Mouse (Mus musculus) neutrophil, adult 5-6 weeks (primary cell): ENCODE measurements around the gene Fn1. TPM values are rescaled to one million over a fixed set of nuclear protein-coding genes. Genes with fewer than 3 reads are reported as not detected.

Source experiments
- ATAC-seq: fragments of 151-379, 151-347 bp; 2 replicates; pipeline ENCODE4 v1.8.0; 2017; ENCODE audit warnings: mild to moderate bottlenecking, moderate TSS enrichment; ENCODE audit not compliant: insufficient number of reproducible peaks, poor library complexity, low FRiP score, severe bottlenecking; ENCODE audit errors: extremely low read depth
- total RNA-seq: library from RNA; stranded (forward); fragments of 200-1000 nt; gene quantifications from 2 replicates; pipeline ENCODE4 v1.2.3, GENCODE M21; 2017

The Fn1 gene
- total RNA-seq, result 30.2 and 40.0 TPM in 2 replicates

- ATAC-seq, result 0 out of 2 replicates have a peak, but pooled peaks have one; percentile 16
Observed at GRCm38 (mm10) chr1:71652551-71653399, at the start of gene Fn1. Gene Fn1, minus strand, starts transcription at chr1:71653200.

DNA sequence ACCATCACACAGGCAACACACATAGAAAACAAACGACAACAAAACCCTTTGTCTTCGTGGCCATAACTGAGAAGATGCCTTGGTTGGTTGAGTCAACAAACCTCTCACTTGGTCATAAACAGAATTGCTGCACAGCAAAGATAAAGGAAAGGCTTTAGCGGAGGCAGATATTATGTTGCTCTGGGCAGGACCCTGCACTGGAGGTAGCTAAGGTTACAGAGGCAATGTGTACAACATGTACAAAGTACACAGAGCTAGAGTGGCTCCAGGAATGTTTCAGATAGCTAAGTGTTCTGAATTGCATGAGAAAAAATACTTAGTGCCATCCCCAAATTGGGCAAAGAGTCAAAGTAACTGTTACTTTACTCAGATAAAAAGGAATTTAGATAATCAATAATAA lies 43.1 kb upstream of the Fn1 start:
- no peak for ATAC-seq

GRCm38 (mm10) chr1:71691472-71692277 lies 38.7 kb upstream of the Fn1 start:
- no peak for ATAC-seq

- no peak for ATAC-seq
Observed at GRCm38 (mm10) chr1:71688926-71689303, 35.9 kb upstream of the Fn1 start.

DNA sequence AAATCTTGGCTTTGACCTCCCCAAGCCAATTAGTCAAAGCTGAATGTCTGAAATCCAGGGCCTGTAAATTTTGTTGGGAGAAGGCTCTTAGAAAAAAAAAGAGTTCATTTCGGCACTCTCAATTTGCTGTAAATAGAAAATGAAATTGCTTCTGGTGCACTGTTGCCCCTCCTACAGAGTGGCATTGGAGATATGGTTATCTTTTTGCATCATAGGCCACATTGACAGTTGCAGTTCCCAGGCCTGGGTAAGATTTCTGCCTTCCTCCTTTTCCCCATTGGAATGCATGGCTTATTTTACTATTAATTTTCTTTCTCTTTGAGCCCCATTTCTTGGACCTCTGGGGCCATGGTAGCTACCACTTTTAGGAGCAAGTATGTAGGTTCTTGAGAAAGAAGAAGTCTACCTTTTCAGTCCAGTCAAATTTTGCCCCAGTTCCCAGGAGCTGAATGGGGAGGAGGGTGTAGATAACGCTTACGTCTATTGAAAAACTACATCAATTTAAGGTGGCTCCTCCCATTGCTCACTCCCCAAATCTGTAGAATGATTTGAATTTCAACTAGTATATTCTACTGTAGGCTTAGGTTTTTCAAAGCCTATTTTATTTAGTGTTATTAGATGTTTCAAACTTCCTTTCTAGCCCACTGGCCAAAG lies 35.4 kb upstream of the Fn1 start:
- no peak for ATAC-seq

GRCm38 (mm10) chr1:71686791-71687190 lies 33.8 kb upstream of the Fn1 start:
- ATAC-seq, result no peak

- ATAC-seq, result no peak
Observed at GRCm38 (mm10) chr1:71683736-71684135, 30.7 kb upstream of the Fn1 start.

GRCm38 (mm10) chr1:71682194-71682715 lies 29.3 kb upstream of the Fn1 start:
- no peak for ATAC-seq

DNA sequence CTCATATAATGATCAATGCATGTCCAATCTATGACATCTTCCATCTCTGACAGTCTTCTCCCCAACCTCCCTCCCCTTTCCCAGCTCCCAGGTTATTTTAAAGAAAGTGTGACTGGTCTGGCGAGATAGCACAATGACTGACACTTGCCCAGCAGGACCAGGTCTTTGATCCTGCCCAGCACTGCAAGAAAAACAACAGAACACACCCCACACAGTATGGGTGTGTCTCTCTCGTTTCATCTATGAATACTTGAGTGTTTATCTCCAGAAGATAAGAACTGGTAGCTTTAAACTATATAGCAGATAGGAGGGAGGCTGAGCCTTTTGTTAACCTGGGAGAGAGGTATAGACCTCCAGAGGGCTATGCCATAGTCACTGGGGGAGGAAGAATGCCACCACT lies 28.3 kb upstream of the Fn1 start:
- ATAC-seq, result no peak

DNA sequence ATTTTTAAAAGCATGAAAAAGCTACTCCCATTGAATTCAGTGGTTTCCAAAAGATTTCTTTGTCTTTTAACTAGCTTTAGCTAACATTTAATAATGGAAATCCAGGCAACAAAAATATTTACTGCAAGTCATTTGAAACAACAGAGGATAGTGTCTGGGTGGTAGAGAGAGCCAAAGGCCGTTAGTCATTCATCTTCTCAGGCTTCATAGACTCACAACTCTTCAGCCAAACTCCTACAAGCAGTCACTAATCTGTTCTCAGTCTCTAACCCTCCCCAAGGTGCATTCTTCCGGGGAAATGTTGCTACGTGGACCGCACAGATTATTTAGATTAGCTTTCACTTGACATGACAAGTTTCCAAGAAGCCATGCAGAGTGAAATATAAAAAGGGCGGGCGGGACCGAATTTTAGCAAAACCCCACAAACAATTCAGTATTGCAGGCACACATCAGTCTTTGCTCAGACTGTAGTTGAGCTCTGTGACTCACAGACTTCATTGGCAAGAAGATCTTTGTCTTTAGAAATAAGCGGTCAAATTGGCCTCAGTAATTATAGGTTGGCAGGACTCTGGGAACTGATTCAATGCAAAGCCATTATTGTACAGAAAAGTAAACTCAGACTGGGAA lies 27.2 kb upstream of the Fn1 start:
- ATAC-seq, result no peak

- ATAC-seq, result peak; percentile 48; the same call in 1 of the 2 replicates
Observed at GRCm38 (mm10) chr1:71675420-71675819, 22.4 kb upstream of the Fn1 start.

DNA sequence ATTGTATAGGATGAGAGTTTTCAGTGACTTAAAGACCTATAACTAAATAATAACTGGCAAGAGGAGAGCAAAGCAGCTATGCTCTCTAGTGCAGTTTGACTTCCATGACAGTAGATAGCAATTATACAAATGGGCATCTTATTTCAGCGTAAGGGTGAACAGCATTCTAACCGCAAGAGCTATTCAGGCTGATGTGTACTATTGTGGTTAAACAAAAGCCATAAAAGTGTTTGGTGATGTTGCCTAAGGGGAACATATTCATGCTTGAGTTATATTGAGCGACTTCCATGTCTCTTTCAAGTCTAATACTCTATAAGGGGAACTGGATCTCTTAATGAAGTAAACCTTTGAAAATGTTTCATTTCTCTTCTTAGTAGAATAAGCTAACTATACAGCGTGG lies 21.3 kb upstream of the Fn1 start:
- no peak for ATAC-seq

GRCm38 (mm10) chr1:71673398-71673910 lies 20.5 kb upstream of the Fn1 start:
- no peak for ATAC-seq

- no peak for ATAC-seq
Observed at GRCm38 (mm10) chr1:71672346-71672745, 19.3 kb upstream of the Fn1 start.

GRCm38 (mm10) chr1:71663242-71663641 lies 10.2 kb upstream of the Fn1 start:
- ATAC-seq, result no peak

- ATAC-seq, result no peak
Observed at GRCm38 (mm10) chr1:71658632-71659031, 5.6 kb upstream of the Fn1 start.

DNA sequence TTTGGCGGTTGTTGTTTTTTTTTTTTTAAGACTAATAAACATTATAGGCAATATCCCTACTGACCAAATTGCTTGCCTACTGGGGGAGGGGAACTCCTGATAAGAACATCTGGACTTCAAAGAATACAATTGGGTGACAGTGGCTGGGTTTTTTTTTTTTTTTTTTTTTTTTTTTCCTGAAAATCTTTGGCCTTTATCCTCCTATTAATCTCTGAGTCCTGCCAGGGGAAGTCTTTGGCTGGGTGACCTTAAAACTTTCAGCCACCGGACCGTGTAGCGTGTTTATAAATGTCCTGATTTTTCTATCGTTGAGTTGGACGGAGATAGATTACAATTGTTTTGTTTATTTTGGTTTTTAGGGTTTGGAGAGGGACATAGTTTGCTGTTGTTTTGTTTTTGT lies 3.3 kb upstream of the Fn1 start:
- no peak for ATAC-seq

- ATAC-seq, result no peak
Observed at GRCm38 (mm10) chr1:71654221-71654620, 1.2 kb upstream of the Fn1 start.
